Mouse (Mus musculus): Measurements from ENCODE around the gene Zfp827.
"Not testable (repeated sequence)": the region's sequence is repeated elsewhere in the genome, so short reads cannot be mapped to it uniquely, and the experiment has no call there.

Zfp827 gene

DNA sequence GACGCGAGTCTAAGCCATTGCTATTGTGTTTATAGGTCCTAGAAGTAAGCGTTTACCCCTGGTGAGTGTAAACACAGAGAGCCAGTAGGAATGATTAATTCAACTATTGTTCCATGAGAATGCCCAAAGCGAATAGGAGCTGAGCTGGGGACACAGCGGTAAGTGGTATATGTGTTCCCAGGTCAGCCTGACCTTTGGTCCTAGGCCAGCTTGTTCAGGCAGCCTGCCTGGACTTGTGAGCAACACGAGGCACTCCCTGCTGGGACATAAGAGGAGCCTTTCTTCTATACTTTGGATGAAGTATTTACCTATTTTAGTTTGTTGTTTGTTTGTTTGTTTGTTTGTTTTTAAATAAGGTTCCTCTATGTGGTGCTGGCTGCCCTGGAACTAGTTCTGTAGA lies 86.3 kb downstream of the Zfp827 start:
- no peak for DNase-seq

DNA sequence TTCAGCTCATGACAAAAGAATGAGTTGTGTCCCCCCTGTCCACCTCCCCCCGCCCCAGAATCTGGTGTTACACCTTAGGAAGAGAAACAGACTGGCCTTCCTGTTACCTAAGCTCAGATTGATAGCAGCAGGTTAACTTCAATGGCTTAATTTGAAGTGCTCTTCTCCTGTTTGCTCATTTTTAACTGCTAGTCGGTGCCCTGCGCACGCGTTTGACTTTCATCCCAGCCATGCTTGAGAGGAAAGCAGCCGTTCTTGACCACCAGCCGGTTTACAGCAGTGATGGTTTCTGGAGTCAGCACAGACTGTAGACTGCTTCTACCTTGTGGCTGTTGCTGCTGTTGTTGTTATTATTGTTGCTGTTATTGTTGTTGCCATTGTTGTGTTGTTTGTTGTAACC lies 88.2 kb downstream of the Zfp827 start:
- no peak for DNase-seq

DNA sequence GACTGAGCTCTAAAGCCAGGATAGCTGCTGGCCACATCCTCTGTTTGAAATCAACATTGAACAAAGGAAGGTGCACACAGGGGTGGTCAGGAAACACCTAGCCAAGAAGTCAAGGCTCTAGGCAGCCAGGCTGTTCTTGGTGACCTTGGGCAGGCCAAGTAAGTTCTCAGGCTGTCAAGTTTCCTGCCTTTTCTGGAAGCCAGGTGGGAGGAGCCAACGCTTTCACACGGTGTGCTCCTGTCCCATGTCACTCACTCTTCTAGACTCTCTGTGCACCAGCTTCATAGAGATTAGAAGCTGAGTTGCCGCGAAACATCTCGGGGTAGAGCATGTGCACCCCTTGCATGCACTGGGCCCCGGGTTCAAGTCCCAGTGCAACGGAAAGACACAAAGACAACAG lies 89.5 kb downstream of the Zfp827 start:
- DNase-seq = no peak

DNA sequence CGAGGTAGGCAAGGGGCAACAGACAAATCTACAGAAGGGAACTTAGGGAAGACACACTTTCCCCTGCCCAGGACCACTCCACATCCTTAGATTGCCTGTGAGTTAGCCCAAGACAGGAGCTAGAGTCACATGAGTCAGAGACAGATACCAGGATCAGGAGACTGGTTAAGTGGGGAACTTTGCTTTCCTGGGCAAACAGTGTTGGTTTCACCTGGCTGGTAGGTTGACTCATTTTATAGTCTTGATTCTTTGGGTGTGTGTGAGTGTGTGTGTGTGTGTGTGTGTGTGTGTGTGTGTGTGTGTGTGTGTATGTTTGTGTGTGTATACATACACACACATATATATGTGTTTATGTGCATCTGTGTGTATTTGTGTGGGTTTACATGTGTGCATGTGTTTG lies 93.4 kb downstream of the Zfp827 start:
- DNase-seq = no peak

DNA sequence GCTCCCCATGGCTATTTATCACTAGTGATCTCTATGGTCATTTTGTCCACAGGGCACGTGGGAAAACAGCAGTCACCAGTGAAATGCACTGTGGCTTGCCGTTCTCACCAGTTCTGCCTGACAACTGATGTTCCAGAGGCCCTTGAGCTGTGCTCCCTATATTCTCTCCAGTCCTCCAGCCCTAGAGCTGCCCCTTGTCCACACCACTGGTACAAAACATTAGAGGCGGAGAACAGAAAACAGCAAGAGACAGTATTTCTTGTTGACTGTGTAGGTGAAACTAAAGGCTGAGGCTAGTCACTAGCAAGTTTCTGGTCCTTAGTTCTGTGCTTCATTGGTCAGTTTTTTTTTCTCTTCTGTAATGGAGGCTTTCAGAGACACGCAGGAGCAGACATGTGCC lies 96.0 kb downstream of the Zfp827 start:
- DNase-seq = no peak

DNA sequence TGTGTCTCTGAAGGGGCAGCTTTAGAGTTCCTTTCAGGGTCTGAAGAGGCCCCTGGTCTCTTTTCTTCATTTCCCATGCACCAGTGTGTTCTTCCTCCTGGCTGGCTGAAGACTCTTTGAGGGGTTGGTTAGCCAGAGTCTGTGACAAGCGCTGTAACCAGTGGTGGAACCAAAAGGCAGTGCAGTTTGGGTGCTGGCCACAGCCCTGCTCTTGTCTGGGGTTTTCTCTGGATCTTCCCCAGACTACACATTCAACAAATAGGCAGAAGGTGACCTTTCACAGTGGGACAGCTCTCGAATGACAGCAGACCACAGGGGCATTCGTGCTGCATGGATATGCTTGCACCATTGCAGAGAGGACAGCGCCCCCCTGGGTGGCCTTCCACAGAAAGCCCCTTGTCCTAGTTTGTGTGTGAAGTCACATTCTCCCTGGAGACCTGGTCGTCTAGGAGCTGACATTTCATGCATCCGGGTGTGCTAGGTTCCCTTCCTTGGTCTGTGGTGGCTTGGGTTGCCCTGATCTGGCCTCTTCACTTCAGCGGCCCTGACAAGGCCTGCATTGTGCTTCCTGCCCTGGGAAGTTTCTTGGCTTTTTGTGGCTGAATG lies 99.1 kb downstream of the Zfp827 start:
- DNase-seq = no peak

DNA sequence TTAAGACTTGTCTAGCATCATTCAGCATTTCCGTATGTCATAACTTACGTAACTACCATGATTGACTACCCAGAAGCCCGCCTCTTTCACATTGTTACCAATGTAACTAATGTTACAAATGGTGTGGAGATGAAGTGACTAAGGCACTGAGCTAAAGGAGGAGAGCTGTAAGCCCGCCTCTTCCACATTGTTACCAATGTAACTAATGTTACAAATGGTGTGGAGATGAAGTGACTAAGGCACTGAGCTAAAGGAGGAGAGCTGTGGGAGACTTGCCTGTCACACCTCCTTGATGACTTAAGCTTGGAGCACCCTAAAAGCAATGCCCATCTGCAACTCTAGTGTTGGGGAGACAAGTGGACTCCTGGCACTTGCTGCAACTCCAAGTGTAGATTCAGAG lies 100.3 kb downstream of the Zfp827 start:
- not testable (repeated sequence) for DNase-seq

DNA sequence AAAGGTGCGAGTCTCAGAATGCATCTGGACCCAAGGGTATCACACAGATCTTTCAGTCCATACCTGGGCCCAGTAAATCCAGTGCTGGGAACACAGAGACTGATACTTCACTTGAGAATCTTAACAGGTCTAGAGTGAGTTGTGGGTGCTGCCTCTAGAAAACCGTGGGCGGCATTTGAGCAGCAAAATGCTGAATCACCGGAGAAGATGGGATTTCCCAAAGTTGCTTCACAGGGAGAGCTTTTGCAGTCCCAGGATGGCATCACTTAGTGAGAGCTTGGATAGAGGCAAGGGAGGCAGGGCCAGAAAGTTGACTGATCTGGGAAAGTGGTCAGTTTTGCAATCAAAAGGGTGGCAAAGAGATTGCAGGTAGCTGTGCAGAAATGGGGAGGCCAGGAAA lies 111.4 kb downstream of the Zfp827 start:
- no peak for DNase-seq

DNA sequence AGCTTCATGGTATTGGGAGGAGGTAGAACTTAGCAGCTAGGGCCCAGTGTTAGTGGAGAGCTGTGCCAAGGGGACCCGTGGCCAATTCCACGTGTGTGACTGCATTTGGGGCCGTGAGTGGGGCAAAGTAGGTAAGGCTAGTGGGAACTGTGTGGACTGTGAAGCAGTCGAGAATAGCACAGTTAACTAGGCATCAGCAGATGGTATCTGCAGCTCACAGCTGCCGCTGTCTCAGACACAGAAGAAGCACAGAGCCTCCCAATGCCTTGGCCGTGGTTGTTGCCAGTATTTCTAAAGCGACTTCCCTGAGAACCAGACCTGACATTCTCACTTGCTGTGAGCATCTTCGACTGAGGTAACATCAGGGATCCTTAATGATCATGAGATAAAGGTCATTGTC lies 112.7 kb downstream of the Zfp827 start:
- DNase-seq = no peak

DNA sequence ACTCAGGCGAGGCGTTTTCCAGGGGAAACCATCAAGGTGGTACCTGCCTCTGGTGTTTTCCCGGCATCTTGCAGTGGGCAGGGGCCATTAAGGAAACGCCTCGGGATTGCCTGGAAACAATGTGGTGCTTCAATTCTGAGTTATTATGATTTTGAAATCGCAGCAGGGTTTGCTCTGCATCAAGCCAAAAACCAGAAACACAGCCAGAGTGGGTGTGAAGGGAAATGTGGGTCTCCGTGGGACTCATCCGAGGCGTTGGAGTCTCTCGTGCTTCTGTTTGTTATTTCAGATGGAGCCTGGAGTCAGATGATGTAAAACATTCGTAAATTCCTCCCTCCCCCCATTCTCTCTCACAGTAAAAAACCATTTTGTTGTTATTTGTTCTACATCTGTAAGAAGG lies 113.4 kb downstream of the Zfp827 start:
- no peak for DNase-seq

DNA sequence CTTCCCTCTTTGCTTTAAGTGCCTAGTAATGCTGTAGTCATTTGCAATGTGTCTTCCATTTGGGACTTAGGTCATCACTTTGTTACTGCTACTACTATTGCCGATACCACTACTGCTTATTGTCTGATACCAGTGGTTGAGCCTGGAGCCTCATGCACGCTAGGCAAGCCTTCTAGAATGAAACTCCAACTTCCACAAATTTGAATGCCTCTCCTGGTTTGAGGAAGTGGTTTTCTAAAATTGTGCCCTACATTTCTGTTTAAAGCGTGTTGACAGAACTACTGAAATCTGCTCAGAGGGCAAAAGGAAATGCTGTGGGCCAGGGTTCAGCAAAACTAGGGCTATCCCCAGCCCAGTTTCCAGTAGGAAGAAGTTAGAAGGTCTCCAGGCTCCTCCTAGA lies 115.5 kb downstream of the Zfp827 start:
- DNase-seq = no peak

DNA sequence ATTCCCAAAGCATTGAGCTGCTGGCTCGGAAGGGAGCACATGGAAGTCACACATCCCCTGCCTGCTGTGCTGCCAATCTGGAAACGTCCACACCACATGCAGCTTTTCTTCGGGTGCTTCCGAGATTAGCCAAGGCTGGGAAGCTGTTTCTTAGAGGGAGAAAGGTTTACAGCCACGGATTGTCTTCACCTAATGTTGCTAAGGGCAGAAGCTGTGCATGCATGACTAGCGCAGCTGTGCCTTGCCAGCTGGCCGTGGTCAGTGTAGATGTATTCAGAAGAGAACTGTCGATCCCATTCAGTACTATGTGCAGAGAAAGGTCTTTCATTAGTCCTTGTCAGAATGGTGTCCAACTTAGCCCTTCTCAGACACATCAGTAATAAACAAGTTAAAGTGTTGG lies 117.0 kb downstream of the Zfp827 start:
- DNase-seq = no peak

DNA sequence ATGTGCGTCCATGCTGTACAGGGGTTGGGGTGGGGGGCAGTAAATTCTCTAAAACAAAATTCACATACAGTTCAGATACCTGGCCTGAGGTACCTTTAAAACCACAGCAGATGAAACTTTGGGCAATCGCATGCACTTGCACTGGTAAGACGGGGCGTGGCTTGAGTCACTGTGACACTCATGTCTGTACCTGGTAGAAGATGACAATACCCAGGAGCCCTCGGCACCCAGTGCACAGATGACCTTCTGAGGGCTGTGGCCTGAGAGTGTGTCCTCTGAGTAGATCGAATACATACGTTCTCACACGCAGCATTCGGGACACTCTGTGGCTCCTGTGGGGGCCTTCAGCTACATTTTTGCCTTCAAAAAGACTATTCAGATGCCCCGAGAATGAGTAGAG lies 117.4 kb downstream of the Zfp827 start:
- no peak for DNase-seq

DNA sequence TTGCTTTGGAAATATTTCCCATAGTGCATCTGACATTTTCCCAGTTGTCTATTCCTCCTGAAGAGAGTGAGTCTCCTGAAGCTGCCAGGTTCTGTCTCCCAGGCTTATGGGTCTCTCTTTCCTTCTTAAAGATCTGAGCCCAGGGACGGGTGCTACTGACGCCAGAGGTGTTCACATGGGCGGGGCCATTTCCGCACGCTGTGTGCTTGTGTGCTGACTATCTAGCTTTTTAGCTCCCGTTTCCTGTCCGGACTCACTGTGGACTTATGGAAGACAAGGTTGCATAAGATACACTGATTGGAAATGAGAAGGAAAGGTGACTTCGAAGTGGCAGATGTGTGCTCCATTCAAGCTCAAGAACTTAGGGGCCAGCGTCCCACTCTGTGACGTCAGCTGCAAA lies 120.6 kb downstream of the Zfp827 start:
- DNase-seq = no peak

DNA sequence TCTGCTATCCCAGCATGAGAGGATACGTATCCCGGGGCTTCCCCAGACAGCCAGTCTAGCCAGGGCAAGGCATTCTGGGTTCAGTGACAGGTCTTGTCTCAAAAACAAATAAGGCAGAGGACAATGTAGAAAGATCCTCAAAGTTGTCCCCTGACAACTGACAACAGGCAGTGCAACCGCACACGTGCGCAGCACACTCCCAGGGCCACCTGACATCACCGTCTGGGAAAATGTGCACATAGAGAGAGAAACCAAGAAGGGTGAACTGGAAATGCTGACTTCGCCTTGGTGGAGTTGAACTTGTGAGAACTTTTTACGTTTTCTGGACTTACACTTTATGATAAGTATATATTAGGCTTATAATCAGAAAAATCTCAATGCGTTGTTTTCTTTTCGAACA lies 121.6 kb downstream of the Zfp827 start:
- no peak for DNase-seq

DNA sequence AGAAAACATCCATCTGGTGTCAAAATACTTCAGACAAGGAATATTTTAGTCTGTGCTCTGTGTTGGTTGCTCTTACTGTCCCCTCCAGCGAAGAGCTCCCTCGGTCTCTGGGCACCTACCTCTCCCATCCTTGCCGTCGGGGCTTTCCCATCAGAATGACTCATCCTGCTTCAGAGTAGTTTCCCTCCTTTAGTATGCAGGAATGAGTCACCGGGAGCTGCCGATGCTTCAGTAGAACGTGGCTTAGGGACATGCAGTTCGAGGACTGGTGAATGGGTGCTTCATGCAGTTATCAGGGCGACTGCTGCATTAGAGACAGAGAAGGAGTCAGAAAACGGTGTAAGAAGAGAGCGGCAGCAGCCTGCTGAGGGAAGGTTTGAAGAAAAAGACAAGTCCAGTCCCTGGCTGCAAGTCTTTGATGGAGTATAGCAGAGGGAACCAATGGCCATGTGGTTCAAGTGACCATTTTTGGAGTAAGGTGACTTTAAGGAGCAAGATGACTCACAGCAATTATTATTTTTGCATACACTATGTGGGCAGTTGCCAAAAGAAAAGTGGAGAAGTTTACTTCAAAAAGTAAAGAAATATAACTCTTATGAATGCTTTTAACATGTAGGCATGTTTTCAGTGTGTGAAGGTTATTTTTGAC lies 122.4 kb downstream of the Zfp827 start:
- no peak for DNase-seq

DNA sequence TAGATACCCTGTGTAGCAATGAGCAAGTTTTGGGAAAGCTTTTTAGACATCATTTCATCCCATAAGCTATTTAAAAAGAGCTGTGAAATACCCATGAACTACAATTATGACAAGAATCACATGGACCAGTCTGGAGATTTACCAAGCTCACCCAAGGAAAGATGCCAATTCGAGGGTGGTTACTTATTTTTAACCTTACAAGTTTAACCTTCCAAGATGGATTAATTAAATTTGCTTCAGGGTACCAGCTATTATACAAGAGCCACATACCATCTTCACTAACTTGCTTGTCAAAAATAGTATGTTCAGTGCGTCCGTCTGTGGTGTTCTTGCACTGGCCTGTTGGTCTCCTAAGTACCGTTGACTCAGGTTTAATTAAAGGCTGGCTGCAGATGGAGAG lies 123.4 kb downstream of the Zfp827 start:
- no peak for DNase-seq

DNA sequence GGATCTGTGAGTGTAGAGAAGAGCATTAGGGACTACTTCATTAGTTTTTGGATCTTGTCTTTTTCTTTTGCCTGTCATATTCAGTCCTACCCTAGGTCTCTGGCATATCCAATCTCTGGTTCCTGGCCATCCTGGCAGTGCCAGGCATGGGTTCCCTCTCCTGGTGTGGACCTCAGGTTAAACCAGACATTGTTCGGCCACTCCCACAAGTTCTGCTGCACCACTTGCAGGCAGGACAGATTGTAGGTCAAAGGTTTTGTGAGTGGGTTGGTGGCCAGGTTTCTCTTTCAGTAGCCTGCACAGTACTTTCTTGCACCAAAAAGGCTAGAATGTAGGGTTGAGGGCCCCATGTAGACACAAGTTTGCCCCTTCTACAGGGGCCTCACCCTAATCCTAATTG lies 125.0 kb downstream of the Zfp827 start:
- no peak for DNase-seq

DNA sequence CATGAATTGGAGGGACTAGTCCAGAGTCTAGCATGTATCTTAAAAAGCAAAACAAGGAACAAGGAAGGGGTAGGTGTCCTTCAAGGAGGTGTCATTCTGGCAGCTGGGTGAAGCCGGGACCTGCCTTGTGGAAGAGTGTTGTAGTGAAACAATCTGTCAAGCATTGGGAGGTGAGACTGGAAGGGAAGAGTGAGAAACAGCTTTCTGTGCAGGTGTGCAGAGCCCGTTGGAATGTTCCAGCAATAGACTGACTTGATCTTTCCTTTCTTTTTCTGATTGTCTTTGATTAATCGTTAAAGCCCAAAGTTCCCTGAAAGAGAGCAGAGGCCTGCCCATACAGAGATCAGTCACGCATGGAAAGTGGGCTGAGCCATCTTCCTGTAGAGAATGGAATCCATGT lies 125.4 kb downstream of the Zfp827 start:
- DNase-seq = no peak

DNA sequence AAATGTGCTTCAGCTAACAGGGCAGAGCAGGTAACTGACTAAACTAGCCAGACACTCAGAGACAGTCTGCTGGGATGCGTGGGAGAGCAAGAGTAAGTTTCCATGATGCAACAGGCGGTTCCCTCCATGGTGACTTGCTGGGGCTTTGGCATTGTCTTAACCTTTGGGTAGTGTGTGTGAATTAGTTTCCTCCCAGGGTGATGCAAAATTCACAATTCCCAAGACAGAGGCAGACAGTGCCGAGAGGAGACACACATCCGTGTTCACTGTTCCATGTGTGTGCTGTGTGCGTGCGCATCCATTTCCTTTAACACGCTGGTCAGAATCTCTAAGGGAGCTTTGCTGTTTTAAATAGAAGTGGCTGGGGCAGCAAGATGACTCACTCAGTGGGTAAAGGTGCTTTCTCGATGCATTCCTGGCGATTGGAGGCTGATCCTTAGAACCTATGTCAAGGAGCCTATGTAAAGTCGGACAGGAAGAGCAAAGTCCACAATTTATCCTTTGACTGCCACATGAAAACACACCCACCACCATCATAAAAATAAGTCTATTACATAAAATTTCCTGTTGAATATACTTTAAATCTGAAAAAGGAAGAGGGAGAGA lies 127.4 kb downstream of the Zfp827 start:
- DNase-seq = no peak

DNA sequence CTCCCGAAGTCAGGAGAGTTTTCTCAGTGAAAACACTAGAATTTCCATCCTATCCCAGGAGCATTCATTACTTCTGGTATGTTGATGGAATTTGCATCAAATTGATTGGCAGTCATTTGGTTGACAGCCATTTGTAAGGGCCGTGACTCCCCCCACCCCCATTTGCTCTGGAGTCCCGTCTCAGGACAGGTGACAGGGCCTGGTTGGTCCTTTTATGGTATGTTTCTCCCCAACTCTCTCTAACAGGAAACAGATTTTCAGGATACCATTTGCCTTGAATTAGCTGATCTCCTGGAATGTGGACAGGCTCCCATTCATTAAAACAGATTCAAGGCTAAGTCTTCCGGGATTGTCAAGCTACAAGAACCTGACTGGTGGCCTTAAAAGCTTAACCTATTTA lies 129.1 kb downstream of the Zfp827 start:
- no peak for DNase-seq

DNA sequence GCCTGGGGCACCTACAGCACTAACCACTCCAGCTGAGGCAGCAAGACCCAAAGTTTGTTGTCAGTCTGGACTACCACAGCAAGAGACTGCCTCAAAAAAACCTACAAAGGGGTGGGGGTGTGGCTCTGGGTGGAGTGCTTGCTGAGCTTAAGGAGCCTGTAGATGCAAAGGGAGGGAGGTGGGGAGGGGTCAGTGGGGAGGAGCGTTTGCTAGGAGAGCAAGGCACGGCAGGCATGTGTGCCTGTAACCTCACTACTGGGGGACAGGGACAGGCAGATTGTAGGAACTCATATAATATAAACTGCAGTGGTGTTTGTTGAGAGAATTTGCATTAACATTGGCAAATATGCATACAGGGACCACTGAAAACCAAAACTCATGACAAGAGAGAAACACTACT lies 130.1 kb downstream of the Zfp827 start:
- DNase-seq = no peak

DNA sequence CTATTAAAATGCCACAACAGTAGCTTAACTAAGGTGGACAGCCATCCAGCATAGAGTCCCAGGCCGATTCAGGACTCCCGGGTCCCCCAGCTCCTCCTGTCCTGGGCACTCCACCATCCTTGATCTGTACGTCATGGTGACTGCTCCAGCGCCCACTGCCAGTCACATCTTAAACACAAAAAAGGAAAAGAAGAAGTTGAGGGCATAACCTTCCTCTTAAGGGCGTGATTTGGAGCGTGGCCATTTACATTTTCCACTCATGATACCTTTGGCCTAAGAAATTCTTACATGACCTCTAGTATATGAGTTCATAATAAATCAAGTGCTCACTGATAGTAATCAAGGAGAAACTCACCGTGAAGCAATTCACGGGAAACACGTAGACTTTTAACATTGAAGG lies 131.2 kb downstream of the Zfp827 start:
- no peak for DNase-seq

DNA sequence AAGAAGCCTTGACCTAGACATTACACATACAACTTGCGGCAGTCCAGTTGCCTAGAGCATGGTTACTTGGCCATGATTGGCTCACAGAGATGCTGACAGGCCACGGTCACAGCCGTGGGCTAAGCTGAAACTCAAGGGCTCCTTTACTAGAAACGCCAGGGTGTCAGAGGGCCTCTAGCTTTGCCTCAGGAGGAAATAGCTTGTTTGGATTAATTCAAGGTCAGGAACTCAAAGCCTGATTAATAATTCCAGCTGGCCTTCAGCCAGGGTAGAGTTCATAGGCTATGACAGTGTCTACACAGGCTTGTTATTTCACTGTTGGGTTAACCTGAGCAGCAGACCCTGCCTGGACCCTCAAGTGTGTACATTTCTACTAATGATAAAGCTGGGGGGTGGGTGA lies 132.1 kb downstream of the Zfp827 start:
- DNase-seq = no peak

DNA sequence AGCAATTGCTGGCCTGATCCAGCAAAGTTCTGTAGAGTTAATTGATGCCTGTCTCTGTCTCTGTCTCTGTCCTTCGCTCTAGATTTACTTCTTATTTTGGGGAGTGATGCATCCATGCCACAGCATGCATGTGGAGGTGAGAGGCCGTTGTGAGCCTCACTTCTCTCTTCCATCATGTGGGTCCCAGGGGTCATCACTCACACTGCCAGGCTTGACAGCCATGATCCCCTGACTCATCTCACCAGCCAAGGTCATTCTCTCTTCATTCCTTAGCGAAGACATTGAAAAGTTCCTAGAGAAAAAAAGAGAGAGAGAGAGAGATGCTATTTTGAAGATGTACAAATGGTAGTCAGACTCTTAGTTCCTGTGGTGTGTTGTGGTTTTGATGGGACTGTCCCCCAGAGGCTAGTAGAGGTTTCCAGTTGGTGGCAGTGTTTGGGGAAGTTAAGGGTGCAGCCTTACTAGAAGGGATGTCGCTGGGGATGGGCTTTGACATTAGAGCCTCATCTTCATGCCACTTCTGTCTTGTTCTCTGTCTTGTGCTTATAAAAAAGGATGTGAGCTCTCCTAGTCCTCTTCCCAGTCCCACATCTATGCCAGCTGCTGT lies 133.0 kb downstream of the Zfp827 start:
- no peak for DNase-seq
